Mouse (Mus musculus): ENCODE results near the gene Kcns3. TPM values are rescaled to one million over a fixed set of nuclear protein-coding genes. Genes with fewer than 3 reads are reported as not detected.

Kcns3 gene
- total and polyA plus RNA-seq, 2 experiments, result 0.05 to 0.18 TPM

DNA sequence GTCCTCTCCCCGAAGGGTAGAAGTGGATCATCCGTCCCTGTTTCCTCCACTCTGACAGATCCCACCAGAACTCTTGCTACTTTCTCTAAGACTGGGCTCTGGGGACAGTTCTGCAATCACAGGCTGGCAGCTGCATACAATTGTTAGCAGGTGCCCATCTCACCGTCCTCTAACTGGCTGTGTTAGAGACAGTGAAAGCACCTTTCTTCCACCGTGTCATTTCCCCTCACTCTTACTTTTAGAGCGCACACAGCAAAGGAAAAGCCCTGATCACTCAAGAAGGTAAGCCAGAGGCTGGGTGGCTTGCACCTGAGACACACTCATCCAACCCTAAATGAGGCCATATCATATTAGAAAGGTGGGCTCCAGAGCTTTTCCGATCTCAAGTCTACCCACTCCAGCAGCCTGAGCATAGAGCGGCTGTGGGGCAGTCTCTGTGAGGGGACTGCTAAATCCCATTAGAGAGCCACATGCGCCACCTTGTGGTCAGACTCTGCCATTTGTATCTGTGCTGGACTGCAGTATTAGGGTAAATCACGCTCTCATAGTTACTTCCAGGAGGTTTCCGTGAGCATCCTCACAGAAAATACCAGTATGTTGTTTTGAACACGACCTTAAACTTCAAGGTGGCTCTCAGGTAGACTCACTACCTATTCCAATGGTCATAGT, 27.8 kb upstream of the Kcns3 start:
- TF ChIP-seq CTCF (IDR thresholded peaks at IDR 0.05; ENCODE audit: low read depth, low read length), result peak; percentile 85
- TF ChIP-seq POLR2A (IDR thresholded peaks at IDR 0.05; ENCODE audit: extremely low read depth, insufficient read depth, low read length), result no peak
- Histone ChIP-seq H3K4me3 (ENCODE audit: insufficient read depth, low read depth, low read length) (no peak overlapping the region), H3K79me2 (ENCODE audit: control insufficient read depth, insufficient read depth, low read length) (no peaks in the 10 kb centered on the region), H3K27ac (replicated peaks; ENCODE audit: insufficient read depth, low read depth, low read length) (no peak overlapping the region), H3K4me1 (ENCODE audit: control insufficient read depth, insufficient read depth, low read length) (no peaks in the 10 kb centered on the region), H3K36me3 (ENCODE audit: control insufficient read depth, insufficient read depth, low read length) (no peaks in the 10 kb centered on the region), H3K27me3 (ENCODE audit: control insufficient read depth, insufficient read depth, low read length) (no peaks in the 10 kb centered on the region), H3K9ac (ENCODE audit: low read depth, low read length) (no peak overlapping the region)
- WGBS, result 22% methylated on average over 11 of the region's 11 CpGs
- peak; percentile 61 for DNase-seq (ENCODE audit: extremely low read depth, low read depth, low spot score)

DNA sequence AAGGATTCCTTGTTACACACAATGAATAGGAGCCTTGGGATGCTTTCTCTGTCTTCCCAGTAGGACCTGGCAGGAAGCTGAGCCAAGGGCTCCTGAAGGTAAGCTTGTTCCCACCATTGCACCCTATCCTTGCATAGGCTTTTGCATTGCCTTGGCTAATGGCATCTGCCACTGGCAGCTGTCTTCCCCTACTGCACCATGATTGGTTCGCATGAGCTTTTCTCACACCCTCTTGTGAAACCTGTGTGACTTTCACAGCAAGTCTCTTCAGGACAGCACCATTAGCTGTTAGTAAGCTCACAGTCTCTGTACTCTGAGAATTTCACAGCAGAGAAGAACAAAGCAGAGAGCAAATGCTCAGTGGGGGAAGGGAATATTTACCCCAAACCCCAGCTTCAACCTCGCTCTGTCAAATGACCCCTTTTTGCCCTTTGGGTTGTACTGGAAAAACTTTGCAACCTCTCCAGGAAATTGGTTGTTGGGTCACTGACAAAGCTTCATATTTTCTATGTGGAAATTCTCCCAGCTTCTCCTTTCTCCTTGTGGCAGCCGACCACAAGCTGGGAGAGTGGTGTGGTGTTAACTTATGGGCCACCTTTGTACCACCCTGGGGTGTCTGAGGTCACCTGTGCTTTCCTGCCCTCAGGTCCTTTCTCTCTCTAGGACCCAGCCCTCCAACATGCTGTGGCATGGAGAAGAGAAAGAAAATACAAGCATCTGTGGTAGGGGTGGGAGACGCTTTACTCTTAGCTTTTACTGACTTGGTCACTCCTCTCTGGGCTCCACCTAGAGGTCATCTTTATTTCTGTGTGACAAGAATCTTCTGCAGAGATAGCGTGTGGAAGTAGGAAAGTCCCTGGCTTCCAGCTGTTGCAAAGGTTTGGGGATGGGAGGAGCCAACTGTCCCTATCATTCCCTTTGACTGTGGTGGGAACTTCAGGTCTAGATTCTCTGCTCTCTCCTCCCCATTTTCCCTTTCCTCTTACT, 26.8 kb upstream of the Kcns3 start:
- TF ChIP-seq CTCF (IDR thresholded peaks at IDR 0.05; ENCODE audit: low read depth, low read length), result no peak
- no peak for TF ChIP-seq POLR2A (IDR thresholded peaks at IDR 0.05; ENCODE audit: extremely low read depth, insufficient read depth, low read length)
- H3K36me3 ChIP-seq (ENCODE audit: control insufficient read depth, insufficient read depth, low read length), result no peaks in the 10 kb centered on the region
- 24% methylated on average over 5 of the region's 5 CpGs for WGBS

GRCm38 (mm10) chr12:11158670-11159069, 7.8 kb upstream of the Kcns3 start:
- no peak for TF ChIP-seq CTCF (IDR thresholded peaks at IDR 0.05; ENCODE audit: low read depth, low read length)
- no peak for TF ChIP-seq POLR2A (IDR thresholded peaks at IDR 0.05; ENCODE audit: extremely low read depth, insufficient read depth, low read length)
- Histone ChIP-seq H3K9ac (ENCODE audit: low read depth, low read length) (no peak overlapping the region), H3K4me3 (ENCODE audit: insufficient read depth, low read depth, low read length) (no peak overlapping the region), H3K27me3 (ENCODE audit: control insufficient read depth, insufficient read depth, low read length) (no peaks in the 10 kb centered on the region), H3K36me3 (ENCODE audit: control insufficient read depth, insufficient read depth, low read length) (no peaks in the 10 kb centered on the region), H3K27ac (replicated peaks; ENCODE audit: insufficient read depth, low read depth, low read length) (no peak overlapping the region), H3K4me1 (ENCODE audit: control insufficient read depth, insufficient read depth, low read length) (no peaks in the 10 kb centered on the region), H3K79me2 (ENCODE audit: control insufficient read depth, insufficient read depth, low read length) (no peaks in the 10 kb centered on the region)
- WGBS, result 89% methylated on average over 3 of the region's 3 CpGs
- no peak for DNase-seq (ENCODE audit: extremely low read depth, low read depth, low spot score)

More for the DNA sequence above, 26.8 kb upstream of the Kcns3 start:
- Histone ChIP-seq H3K9ac (ENCODE audit: low read depth, low read length) (no peak overlapping the region), H3K27me3 (ENCODE audit: control insufficient read depth, insufficient read depth, low read length) (no peaks in the 10 kb centered on the region), H3K27ac (replicated peaks; ENCODE audit: insufficient read depth, low read depth, low read length) (no peak overlapping the region), H3K79me2 (ENCODE audit: control insufficient read depth, insufficient read depth, low read length) (no peaks in the 10 kb centered on the region), H3K4me1 (ENCODE audit: control insufficient read depth, insufficient read depth, low read length) (no peaks in the 10 kb centered on the region), H3K4me3 (ENCODE audit: insufficient read depth, low read depth, low read length) (no peak overlapping the region)
- DNase-seq (ENCODE audit: extremely low read depth, low read depth, low spot score), result no peak

DNA sequence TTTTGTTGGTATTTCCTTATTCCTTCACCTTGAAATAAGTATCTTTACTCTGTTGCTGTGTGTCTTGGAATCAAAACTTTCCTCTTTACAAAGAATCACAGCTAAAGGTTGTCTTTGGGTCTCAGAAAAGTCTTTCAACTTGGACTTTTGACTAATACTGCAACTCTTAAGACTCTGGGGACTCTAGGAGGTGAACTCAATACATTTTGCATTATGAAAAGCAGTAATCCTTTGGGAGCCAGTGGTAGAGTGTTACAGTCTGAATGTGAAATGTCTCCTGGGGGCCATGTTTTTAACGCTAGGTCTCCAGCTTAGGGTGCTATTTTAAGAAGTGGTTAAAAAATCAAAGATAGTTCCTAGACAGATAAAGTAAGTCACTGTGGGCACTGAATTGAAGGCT, 4.3 kb upstream of the Kcns3 start:
- Histone ChIP-seq H3K27me3 (ENCODE audit: control insufficient read depth, insufficient read depth, low read length) (peaks cover 8% of the 10 kb centered on the region; the same call in 1 of the 2 replicates), H3K4me3 (ENCODE audit: insufficient read depth, low read depth, low read length) (no peak overlapping the region), H3K79me2 (ENCODE audit: control insufficient read depth, insufficient read depth, low read length) (no peaks in the 10 kb centered on the region), H3K36me3 (ENCODE audit: control insufficient read depth, insufficient read depth, low read length) (no peaks in the 10 kb centered on the region), H3K27ac (replicated peaks; ENCODE audit: insufficient read depth, low read depth, low read length) (no peak overlapping the region), H3K9ac (ENCODE audit: low read depth, low read length) (no peak overlapping the region), H3K4me1 (ENCODE audit: control insufficient read depth, insufficient read depth, low read length) (no peaks in the 10 kb centered on the region)
- WGBS, result 97% methylated on average over 1 of the region's 1 CpGs
- no peak for DNase-seq (ENCODE audit: extremely low read depth, low read depth, low spot score)
- TF ChIP-seq POLR2A (IDR thresholded peaks at IDR 0.05; ENCODE audit: extremely low read depth, insufficient read depth, low read length) (no peak), CTCF (IDR thresholded peaks at IDR 0.05; ENCODE audit: low read depth, low read length) (no peak)

DNA sequence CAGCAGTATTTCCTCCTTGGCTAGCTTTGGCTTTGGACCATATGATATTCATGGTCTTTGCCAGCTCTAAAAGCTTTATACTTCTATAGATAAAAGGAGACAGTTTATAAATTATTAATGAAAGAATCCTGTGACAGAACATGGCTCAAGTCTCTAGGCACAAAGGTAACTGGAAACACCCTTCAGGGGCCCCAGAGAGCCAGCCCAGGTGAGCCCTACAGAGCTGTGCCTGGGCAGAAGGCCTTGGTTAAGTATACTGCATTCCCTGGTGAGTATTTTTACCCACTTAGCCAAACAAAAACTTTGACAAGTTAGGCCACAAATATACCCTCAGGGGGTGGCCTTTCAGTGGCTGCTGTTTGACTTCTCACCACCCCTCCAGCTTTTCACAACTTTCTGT, 2.7 kb upstream of the Kcns3 start:
- TF ChIP-seq CTCF (IDR thresholded peaks at IDR 0.05; ENCODE audit: low read depth, low read length) (no peak), POLR2A (IDR thresholded peaks at IDR 0.05; ENCODE audit: extremely low read depth, insufficient read depth, low read length) (no peak)

More for the DNA sequence above, 2.7 kb upstream of the Kcns3 start:
- Histone ChIP-seq H3K27ac (replicated peaks; ENCODE audit: insufficient read depth, low read depth, low read length) (no peak overlapping the region), H3K9ac (ENCODE audit: low read depth, low read length) (no peak overlapping the region), H3K27me3 (ENCODE audit: control insufficient read depth, insufficient read depth, low read length) (peaks cover 17% of the 10 kb centered on the region; the same call in 1 of the 2 replicates), H3K4me1 (ENCODE audit: control insufficient read depth, insufficient read depth, low read length) (no peaks in the 10 kb centered on the region), H3K79me2 (ENCODE audit: control insufficient read depth, insufficient read depth, low read length) (no peaks in the 10 kb centered on the region), H3K4me3 (ENCODE audit: insufficient read depth, low read depth, low read length) (no peak overlapping the region), H3K36me3 (ENCODE audit: control insufficient read depth, insufficient read depth, low read length) (no peaks in the 10 kb centered on the region)
- no peak for DNase-seq (ENCODE audit: extremely low read depth, low read depth, low spot score)

Data from liver, adult 2 months (tissue).